Mouse (Mus musculus): ENCODE data around the gene Hoxb6. TPM values are rescaled to one million over a fixed set of nuclear protein-coding genes. Genes with fewer than 3 reads are reported as not detected.

Hoxb6 gene
- 132 TPM for polyA plus RNA-seq (2014; fragmentation: Illumina TruSeq; extraction: RNeasy Lipid Tissue Mini Kit (QIAGEN cat#74804); ENCODE audit: low read depth, low replicate concordance)

GRCm38 (mm10) chr11:96291681-96292564 is at the start of gene Hoxb6:
Hoxb6 (plus strand) TSS chr11:96292476.

DNA sequence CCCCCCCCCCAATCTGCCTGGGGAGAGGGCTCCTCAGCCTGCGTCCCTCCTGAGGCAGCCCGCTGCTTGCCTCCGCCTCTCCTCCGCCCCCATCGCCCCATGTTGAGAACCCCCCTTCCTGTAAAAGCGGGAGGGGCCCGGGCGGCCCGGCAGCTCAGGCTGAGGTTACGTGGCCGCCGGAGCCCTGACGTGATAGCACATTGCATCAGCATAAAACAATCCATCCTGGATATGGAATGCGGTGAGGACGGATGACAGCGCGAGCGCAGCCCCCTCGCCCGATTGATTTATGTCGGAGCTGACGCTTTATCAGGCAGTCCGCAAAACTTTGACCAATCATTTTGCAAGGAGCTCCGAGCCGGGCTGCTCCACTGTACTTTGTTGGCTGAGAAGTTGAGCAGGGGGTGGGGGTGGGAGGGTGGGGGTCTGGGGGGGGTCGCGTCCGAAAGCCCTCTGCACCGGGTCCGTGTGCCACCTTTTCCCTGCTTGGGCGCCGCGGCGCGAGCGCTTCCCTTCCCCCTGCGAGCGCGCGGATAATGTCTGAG is 21.2 kb upstream of the Hoxb6 start, which contains the start of gene Hoxb9:
TSS of gene Hoxb9 (plus strand) at position 462 of the 545 bp plus-strand sequence.

DNA sequence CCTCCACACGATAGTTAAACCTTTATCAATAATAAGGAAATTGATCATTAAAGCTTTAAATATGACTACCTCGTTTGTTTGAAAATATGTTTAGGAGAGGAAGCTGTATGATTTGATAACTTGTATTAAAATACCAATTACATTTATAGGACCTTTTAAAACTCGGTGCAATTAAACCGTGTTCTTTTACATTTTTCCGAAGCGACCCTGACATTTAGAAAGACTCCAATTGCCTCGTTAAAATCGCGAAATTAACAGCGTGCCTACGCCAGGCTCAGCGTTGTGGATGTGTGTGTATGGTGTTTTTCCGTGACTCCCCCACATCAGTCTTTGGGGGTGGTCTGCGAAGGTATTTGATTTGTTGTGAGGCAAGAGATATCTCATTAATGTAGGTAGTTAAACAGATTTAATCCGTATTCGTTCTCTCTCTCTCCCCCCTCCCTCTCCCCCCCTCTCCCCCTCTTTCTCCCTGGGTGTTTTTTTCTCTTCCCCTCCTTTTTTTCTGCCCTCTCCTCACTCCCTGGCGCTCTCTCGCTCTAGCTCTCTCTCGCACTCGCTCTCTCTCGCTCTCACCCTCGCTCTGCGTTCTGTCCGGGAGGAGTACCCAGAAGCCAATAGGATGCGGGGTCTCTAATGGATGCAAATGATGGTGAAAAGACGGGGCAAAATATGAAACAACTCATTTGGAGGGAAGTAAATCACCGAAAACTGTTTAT is 10.3 kb upstream of the Hoxb6 start, which contains the start of gene Hoxb8:
TSS of gene Hoxb8 (plus strand) at position 51 of the 716 bp plus-strand sequence.

GRCm38 (mm10) chr11:96285771-96286738 is 6.2 kb upstream of the Hoxb6 start, which contains the start of gene Hoxb7:
Hoxb7 (plus strand) TSS chr11:96286623.

DNA sequence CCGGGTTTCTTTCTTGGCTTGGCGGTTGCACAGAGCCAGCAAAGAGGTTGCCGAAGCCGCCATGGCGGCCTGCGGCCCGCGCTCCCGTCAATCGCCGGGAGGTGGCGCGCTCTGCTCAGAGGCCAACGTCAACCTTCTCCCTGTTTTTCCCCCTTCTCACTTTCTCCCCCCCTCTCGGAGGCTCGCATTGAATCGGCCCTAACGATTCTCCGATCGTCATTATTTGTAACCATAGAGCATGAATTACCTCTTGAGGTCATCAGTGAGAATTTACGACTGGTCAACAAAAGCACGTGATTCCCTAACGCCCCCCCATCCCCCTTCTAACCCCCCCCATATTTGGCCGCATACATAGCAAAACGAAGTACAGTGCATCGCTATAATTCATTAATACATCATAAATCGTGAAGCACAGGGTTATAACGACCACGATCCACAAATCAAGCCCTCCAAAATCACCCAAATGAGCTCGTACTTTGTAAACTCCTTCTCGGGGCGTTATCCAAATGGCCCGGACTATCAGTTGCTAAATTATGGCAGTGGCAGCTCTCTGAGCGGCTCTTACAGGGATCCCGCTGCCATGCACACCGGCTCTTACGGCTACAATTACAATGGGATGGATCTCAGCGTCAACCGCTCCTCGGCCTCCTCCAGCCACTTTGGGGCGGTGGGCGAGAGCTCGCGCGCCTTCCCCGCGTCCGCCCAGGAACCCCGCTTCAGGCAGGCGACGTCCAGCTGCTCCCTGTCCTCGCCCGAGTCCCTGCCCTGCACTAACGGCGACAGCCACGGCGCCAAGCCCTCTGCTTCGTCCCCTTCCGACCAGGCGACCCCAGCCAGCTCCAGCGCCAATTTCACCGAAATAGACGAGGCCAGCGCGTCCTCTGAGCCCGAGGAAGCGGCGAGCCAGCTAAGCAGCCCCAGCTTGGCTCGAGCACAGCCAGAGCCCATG is 11.1 kb downstream of the Hoxb6 start, which contains the start of gene Hoxb5:
TSS of gene Hoxb5 (plus strand) at position 186 of the 949 bp plus-strand sequence.

DNA sequence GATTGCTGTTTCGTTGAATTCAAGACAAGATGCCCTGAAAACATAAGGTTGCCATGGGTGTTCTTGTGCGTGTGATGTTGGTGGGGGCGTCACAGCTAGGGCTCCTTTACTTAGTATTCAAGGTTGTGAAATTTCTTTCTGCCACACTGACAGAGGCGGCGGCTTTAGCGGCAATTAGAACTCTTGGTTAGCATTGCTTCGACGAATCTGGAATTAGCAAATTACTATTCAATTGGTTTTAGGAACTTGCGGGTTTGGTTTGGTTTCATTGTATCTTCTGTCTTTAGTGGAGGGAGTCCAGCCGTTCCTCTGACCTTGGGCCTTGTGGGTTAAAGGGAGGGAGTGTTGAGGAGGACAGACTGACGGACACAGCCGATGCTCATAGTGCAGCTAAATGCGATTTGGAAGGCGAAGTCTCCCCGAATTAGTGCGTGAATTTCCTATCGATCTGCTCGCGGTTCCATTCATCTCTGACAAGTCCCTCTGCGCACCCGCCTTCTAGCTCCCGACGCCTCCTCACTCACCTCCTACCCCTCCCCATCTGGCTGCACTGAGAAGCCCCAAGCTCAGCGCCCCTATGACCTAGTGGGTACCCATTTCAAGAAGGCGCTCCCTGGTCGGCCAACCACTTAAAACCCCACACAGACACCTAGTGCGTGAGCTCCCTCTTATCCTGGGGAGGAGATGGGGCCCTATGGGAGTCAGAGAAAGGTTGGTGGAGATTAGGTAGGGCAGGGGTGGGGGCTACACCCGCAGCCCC is 25.5 kb downstream of the Hoxb6 start, which contains the start of gene Hoxb4:
TSS of gene Hoxb4 (plus strand) at position 660 of the 760 bp plus-strand sequence.

GRCm38 (mm10) chr11:96323154-96323553 is 30.9 kb downstream of the Hoxb6 start, which contains the start of gene Hoxb3:
Hoxb3 (plus strand) TSS chr11:96323326.

DNA sequence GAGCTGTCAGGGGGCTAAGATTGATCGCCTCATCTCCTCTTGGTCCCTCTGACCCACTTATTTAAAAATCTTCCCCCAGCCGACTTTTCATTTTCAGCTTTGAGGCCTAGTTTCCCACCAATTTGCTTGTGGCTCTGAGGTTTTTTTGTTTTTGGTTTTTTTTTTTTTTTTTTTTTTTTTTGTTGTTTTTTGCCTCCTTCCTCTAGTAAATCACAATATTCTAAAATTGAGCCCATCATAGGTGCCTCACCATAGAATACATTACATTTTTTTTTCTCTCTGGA is 58.0 kb downstream of the Hoxb6 start, which contains the start of gene Hoxb2:
TSS of gene Hoxb2 (plus strand) at position 185 of the 284 bp plus-strand sequence.

Other genes with a start within 250 kb of the Hoxb6 start
- 99.9 TPM for gene Ube2z, start 227.1 kb upstream of the Hoxb6 start, polyA plus RNA-seq (2014; fragmentation: Illumina TruSeq; extraction: RNeasy Lipid Tissue Mini Kit (QIAGEN cat#74804); ENCODE audit: low read depth, low replicate concordance)
- 395 TPM for gene Atp5g1, start 216.8 kb upstream of the Hoxb6 start, polyA plus RNA-seq (2014; fragmentation: Illumina TruSeq; extraction: RNeasy Lipid Tissue Mini Kit (QIAGEN cat#74804); ENCODE audit: low read depth, low replicate concordance)
- gene Calcoco2, start 180.5 kb upstream of the Hoxb6 start, polyA plus RNA-seq (2014; fragmentation: Illumina TruSeq; extraction: RNeasy Lipid Tissue Mini Kit (QIAGEN cat#74804); ENCODE audit: low read depth, low replicate concordance): not detected
- 2.7 TPM for gene Ttll6, start 158.7 kb upstream of the Hoxb6 start, polyA plus RNA-seq (2014; fragmentation: Illumina TruSeq; extraction: RNeasy Lipid Tissue Mini Kit (QIAGEN cat#74804); ENCODE audit: low read depth, low replicate concordance)
- gene Hoxb13, start 98.2 kb upstream of the Hoxb6 start, polyA plus RNA-seq (2014; fragmentation: Illumina TruSeq; extraction: RNeasy Lipid Tissue Mini Kit (QIAGEN cat#74804); ENCODE audit: low read depth, low replicate concordance): not detected
- 42.4 TPM for gene Hoxb9, start 21.0 kb upstream of the Hoxb6 start, polyA plus RNA-seq (2014; fragmentation: Illumina TruSeq; extraction: RNeasy Lipid Tissue Mini Kit (QIAGEN cat#74804); ENCODE audit: low read depth, low replicate concordance)
- 94.4 TPM for gene Hoxb8, start 10.6 kb upstream of the Hoxb6 start, polyA plus RNA-seq (2014; fragmentation: Illumina TruSeq; extraction: RNeasy Lipid Tissue Mini Kit (QIAGEN cat#74804); ENCODE audit: low read depth, low replicate concordance)
- gene Hoxb7, start 5.9 kb upstream of the Hoxb6 start, polyA plus RNA-seq (2014; fragmentation: Illumina TruSeq; extraction: RNeasy Lipid Tissue Mini Kit (QIAGEN cat#74804); ENCODE audit: low read depth, low replicate concordance): 116 TPM
- 21.8 TPM for gene Hoxb5, start 10.9 kb downstream of the Hoxb6 start, polyA plus RNA-seq (2014; fragmentation: Illumina TruSeq; extraction: RNeasy Lipid Tissue Mini Kit (QIAGEN cat#74804); ENCODE audit: low read depth, low replicate concordance)
- gene Hoxb4, start 25.8 kb downstream of the Hoxb6 start, polyA plus RNA-seq (2014; fragmentation: Illumina TruSeq; extraction: RNeasy Lipid Tissue Mini Kit (QIAGEN cat#74804); ENCODE audit: low read depth, low replicate concordance): 25.8 TPM
- gene Hoxb3, start 30.9 kb downstream of the Hoxb6 start, polyA plus RNA-seq (2014; fragmentation: Illumina TruSeq; extraction: RNeasy Lipid Tissue Mini Kit (QIAGEN cat#74804); ENCODE audit: low read depth, low replicate concordance): 40.3 TPM
- gene Hoxb2, start 58.0 kb downstream of the Hoxb6 start, polyA plus RNA-seq (2014; fragmentation: Illumina TruSeq; extraction: RNeasy Lipid Tissue Mini Kit (QIAGEN cat#74804); ENCODE audit: low read depth, low replicate concordance): 24.6 TPM
- 2.2 TPM for gene Hoxb1, start 73.3 kb downstream of the Hoxb6 start, polyA plus RNA-seq (2014; fragmentation: Illumina TruSeq; extraction: RNeasy Lipid Tissue Mini Kit (QIAGEN cat#74804); ENCODE audit: low read depth, low replicate concordance)
- 19.1 TPM for gene Skap1, start 172.1 kb downstream of the Hoxb6 start, polyA plus RNA-seq (2014; fragmentation: Illumina TruSeq; extraction: RNeasy Lipid Tissue Mini Kit (QIAGEN cat#74804); ENCODE audit: low read depth, low replicate concordance)